Mouse (Mus musculus) telencephalon, adult 2 months (tissue): ENCODE results near the gene Ddrgk1.

Source experiments
- DNase-seq: peaks from one replicate; pipeline ENCODE4 v3.0.0-alpha.2; 2011; ENCODE audit warnings: low read depth, low spot score

Ddrgk1 gene

GRCm38 (mm10) chr2:130664102-130664701 is at the start of gene Ddrgk1:
Gene Ddrgk1, minus strand, starts transcription at chr2:130664659.
- DNase-seq = peak; percentile 97

DNA sequence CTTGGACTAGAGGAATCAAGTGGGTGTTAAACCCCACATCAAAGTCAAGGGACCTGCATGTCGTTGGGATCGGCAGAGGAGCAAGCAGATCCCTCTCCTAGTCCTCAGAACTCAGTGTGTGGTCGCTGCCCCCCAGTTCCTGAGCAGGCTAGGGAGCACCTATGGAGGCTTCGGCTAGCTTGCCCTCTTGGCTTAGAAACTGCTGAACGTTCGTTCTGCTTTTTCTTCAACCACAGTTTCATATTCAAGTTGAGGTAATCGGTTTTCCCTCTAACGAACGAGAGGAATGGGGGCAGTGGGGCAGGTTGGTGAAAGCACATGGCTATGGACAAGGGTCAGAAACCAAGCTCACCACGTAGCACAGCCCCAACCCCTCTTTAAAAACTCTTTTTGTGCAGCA is 42.6 kb upstream of the Ddrgk1 start:
- DNase-seq = no peak

- no peak for DNase-seq
Observed at GRCm38 (mm10) chr2:130706602-130707001, 42.1 kb upstream of the Ddrgk1 start.

DNA sequence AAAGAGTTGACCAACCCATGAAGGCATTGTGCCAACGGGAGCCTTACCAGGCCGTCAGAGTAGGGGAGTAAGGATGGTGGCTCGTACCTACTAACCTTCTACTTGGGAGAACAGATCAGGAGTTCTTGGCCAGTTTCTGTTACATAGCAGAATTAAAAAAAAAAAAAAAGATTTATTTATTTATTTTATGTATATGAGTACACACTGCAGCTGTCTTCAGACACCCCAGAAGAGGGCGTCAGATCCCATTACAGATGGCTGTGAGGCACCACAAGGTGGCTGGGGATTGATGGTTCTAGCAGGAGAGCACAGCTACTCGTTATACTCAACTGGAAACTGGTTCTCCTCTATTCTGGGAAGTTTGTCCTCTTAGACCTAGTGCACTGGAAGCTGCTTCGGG is 40.7 kb upstream of the Ddrgk1 start:
- DNase-seq = no peak

DNA sequence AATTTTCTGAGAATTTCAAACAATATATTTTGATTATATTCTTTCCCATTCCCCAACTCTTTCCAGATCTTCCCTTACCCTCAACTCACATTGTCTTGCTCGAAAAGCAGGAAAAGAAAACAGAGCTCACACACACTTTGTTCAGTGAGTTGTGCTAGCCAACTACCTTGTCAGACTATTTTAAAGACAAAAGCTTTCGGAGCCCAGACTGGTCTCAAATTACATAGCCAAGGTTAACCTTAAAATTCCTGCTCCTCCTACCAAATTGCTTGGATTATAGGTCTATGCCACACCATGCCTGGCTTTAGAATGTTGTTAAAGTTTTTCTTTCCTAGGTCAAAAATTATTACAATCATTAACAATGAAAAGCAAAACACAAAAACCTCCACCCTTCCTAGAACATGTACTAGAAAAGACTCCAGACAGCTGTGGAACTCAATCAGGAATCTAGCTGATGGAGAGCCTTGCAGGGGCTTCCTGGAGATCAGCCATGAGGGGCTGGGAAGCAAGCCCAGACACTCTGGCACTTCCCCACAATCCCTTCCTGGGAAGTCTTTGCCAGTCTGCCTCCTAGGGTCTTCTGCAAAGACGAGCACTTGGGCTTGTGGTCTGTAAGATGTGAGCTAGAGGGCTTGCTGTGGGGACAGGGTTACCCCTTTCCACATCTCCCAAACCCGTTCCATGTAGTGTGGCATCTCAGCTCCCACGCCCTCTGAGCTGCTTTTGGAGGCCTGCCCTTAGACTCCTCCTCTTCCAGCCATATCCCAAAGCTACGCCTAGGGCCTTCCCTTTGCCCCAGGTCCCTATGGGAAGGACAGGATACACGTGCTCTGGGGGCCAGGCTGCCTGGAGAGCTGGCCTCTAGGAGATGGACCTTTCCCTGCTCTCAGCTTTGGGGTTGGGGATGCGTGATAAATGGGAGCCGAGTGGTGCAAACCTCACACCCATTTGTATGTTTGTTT is 39.9 kb upstream of the Ddrgk1 start:
- DNase-seq = no peak

GRCm38 (mm10) chr2:130697821-130698266 is 33.4 kb upstream of the Ddrgk1 start:
- DNase-seq = no peak

GRCm38 (mm10) chr2:130697153-130697810 is 32.8 kb upstream of the Ddrgk1 start, which contains the start of gene Slc4a11:
Gene Slc4a11, minus strand, starts transcription at chr2:130697519.
- DNase-seq = no peak

GRCm38 (mm10) chr2:130696700-130697152 is 32.3 kb upstream of the Ddrgk1 start:
- DNase-seq = no peak

DNA sequence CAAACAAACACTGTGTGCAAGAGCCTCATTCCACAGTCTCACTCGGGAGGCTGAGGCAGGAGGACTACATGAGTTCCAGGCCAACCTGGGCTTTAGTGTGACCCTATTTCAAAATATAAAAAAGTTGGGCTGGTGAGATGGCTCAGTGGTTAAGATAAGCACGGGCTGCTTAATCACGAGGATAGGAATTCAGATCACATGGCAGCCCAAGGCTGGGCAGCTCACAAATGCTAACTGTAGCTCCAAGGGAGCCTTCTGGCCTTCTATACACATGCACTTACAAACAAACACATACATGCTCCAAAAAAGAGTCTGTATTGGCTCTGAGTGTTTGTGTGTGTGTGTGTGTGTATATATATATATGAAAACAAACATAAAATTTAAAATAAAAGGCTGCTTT is 29.1 kb upstream of the Ddrgk1 start:
- DNase-seq = no peak

DNA sequence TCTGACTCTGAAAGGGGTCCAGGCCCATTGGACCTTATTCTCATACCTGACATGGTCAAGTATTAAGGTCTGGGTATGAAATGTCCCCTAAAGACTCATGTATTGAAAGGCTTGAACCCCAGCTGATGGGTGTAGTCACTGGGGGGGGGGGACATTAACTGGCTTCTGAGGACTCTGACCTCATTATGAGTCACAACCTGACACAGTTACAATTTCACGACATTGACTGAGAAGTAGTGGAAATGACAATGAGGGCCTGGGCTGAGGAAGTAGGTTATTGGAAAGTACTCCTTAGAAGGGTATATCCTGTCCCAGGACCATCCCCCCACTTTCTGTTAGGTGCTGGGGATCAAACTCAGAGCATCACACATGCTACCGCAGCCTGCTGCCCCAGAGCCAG is 24.6 kb upstream of the Ddrgk1 start:
- DNase-seq = no peak

DNA sequence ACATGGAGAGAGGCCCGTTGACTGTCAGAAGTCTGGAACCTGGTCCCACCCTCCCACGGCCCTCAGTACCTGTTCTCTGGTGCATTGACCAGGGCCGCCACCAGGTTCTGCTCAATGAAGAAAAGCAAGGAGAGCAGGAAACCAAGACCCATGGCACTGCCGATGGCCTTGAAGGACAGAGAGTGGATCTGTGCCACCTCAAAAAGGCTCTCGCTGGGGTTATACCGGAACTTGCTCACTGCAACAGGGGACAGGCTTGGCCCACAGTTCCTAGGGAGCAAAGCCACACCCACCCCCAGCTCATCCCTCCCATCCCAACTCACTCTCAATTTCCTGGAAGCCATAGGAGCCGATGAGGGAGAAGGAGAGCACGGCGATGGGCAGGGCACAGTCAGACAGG is 21.0 kb upstream of the Ddrgk1 start:
- DNase-seq = no peak

GRCm38 (mm10) chr2:130681531-130681930 is 17.1 kb upstream of the Ddrgk1 start:
- no peak for DNase-seq

GRCm38 (mm10) chr2:130679899-130680298 is 15.4 kb upstream of the Ddrgk1 start:
- DNase-seq = no peak

DNA sequence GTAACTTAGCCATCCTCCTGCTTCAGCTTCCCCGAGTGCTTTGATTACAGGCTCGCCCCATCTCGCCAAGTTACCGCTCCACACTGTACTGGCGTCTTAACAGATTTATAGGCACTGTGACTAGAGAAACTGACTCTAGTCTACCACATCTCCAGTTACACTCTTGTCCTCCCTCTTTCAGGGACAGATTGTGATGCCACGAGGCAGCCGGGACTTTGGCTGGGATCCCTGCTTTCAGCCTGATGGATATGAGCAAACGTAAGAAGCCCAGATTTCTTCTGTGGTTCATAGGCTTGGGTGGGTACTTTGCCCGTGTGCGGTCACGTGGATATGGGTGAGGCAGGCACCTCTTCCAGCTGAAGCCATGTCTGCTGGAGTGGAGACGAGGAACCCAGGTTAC is 14.7 kb upstream of the Ddrgk1 start:
- DNase-seq = no peak

DNA sequence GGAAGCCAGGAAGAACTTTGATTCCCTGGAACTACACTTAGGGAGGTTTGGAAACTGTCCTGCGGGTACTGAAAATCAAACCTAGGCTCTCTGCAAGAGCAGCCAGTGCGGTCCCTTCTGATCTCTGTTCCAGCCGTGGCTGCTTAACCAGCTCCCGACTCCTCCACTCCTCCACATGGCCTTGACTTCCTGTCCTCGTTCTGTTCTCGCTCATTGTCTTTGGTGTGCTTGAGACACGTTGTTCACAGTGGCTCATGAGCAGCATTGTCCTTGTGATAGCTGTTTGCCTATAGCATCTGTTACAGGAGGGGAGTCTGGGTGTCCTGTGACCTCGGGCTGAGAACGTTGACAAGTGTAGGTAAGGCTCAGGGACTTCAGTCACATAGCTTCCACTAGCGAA is 12.8 kb upstream of the Ddrgk1 start:
- DNase-seq = no peak

DNA sequence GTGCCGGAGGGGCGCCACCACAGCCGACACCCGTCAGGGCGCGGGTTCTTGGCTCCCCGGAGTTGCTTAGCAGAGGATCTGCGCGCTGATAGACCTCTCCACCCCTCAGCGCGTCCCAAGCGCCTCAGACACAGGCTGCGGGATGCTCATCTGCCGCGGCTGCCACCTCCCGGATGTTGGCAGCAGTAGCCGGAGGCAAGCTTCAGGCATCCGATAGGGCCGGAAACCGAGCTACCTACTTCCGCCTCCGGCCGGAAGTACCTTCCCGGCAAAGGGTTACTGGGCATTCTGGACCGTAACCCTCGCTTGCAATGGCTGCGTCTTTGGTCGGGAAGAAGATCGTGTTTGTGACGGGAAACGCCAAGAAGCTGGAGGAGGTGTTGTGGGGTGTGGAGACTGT is 3.1 kb upstream of the Ddrgk1 start, which contains the start of gene Itpa:
Gene Itpa (plus strand): TSS at position 52 of the 400 bp plus-strand sequence.
- peak; percentile 89 for DNase-seq

- DNase-seq = no peak
Observed at GRCm38 (mm10) chr2:130663342-130663741, 1.1 kb downstream of the Ddrgk1 start.

DNA sequence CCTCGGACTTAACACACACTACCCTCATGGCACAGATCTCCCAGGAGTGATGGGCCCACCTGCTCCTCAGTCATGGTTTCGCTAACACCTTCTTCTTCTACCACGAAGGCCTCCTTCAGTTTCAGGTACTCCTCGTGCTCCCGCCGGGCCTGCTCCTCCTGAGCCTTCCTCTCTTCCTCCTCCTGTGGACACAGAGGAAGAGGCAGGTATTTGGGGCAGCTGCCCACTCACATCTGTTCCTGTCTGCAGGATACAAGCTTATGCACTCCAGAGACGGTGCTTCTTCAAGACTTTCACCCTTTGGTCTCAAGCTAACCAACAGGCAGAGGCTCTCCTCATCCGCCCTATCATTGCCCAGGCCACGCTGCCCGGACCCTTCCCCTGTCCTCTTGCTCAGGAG is 5.9 kb downstream of the Ddrgk1 start:
- DNase-seq = no peak

- DNase-seq = peak; percentile 95
Observed at GRCm38 (mm10) chr2:130657541-130657940, 6.9 kb downstream of the Ddrgk1 start.

DNA sequence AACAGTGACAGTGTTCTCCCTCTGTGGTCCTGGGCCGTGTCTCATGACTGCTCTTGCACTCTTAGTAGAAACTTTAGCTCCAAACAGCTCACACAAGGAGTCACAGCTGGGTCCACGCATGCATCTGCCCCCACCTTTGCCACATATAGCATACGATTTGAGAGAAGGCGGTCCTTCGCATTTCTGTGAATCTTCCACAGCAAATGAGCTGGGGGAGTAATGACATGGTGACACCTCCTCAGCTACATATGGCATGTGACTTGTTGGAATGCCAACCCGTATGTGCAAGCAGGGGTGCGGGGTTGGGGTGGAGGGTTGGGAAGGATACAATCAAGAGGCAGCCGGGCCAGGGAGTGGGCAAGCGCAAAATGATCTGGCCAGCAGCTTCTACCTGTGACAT is 7.9 kb downstream of the Ddrgk1 start:
- peak; percentile 93 for DNase-seq

GRCm38 (mm10) chr2:130655660-130656339 is 8.7 kb downstream of the Ddrgk1 start:
- DNase-seq = no peak

DNA sequence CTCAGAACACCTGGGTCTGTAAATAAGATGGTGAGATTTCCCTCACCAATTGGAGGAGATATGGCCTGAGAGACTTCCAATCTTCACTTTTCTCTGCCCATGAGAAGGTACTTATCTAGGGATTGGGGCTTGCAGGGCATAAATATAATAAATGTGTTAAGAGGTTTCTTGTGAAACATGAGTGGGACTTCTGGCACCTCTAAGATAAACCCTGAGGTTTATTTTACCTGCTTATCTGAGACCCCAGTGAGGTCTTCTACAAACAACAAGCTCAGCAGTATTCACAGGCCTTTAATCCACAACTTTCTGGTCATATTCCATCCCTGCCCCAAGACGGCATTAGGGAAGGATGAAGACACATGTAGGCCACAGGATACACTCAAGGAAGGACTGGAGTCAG is 10.7 kb downstream of the Ddrgk1 start:
- DNase-seq = no peak
